Mouse (Mus musculus) erythroblast, embryonic 14.5 days (primary cell): ENCODE data around the gene Homer1.

Experiments
- GATA1 ChIP-seq: IDR thresholded peaks from 2 replicates; pipeline ENCODE4 v1.6.1; 2012; ENCODE audit warnings: low read length, inconsistent platforms, mixed read lengths
- TAL1 ChIP-seq: IDR thresholded peaks from 3 replicates; pipeline ENCODE4 v1.6.1; 2012; ENCODE audit warnings: low read length, inconsistent platforms, mixed read lengths

DNA sequence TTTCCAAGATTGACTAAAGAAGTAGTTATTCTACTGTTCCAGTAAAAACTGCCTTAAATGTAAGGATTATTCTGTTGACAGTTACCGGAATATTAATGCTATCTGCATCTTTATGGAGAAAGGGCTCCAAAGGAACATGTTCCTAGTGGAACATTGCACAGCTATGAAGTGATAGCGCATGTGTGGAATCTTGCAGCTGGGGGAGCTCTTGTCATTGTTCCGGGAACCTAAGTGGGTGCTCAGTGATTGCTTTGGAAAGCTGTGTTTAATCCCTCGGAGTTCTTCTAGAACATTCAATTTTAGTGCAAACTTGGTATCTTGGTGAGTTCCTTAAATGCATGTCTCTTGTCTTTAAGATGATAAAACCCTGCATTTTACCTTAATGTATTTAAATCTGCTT, 14.9 kb downstream of the Homer1 start:
- no peak for TF ChIP-seq TAL1
- TF ChIP-seq GATA1 = no peak
